Mouse (Mus musculus) heart, embryonic 16.5 days (tissue): ENCODE measurements around the gene Isg20l2. TPM values are rescaled to one million over a fixed set of nuclear protein-coding genes. Genes with fewer than 3 reads are reported as not detected.
A peak's percentile ranks its signal among the peaks of the same experiment; 100 is the strongest.

Experiments
- ATAC-seq: fragments of 200-750 bp; cut with Nextera tagmentation; replicated peaks from 2 replicates; pipeline ENCODE4 v1.8.0; 2017; ENCODE audit warnings: moderate number of reproducible peaks; ENCODE audit not compliant: insufficient read depth, low FRiP score; ENCODE audit errors: extremely low read depth
- H3K27ac ChIP-seq: fragments of 300-500 bp; sonication (generic); 2 replicates; pipeline ENCODE4 v1.5.1; 2014; ENCODE audit warnings: mild to moderate bottlenecking, low read length, control low read depth, moderate library complexity
- H3K27me3 ChIP-seq: fragments of 300-500 bp; sonication (generic); 2 replicates; pipeline ENCODE4 v1.6.1; 2014; ENCODE audit warnings: low read length, mixed read lengths; ENCODE audit not compliant: control insufficient read depth, insufficient read depth
- H3K36me3 ChIP-seq: fragments of 300-500 bp; sonication (generic); 2 replicates; pipeline ENCODE4 v1.6.1; 2014; ENCODE audit not compliant: control insufficient read depth, insufficient read depth
- H3K4me1 ChIP-seq: fragments of 300-500 bp; sonication (generic); 2 replicates; pipeline ENCODE4 v1.6.1; 2014; ENCODE audit warnings: low read length, mixed read lengths; ENCODE audit not compliant: control insufficient read depth, insufficient read depth
- H3K4me2 ChIP-seq: fragments of 300-500 bp; sonication (generic); 2 replicates; pipeline ENCODE4 v1.6.1; 2014; ENCODE audit warnings: low read depth, mild to moderate bottlenecking, control low read depth, low read length
- H3K4me3 ChIP-seq: fragments of 300-500 bp; sonication (generic); 2 replicates; pipeline ENCODE4 v1.5.1; 2014; ENCODE audit warnings: mild to moderate bottlenecking, control low read depth, low read length
- H3K9ac ChIP-seq: fragments of 300-500 bp; sonication (generic); 2 replicates; pipeline ENCODE4 v1.6.1; 2014; ENCODE audit warnings: low read length, control low read depth
- H3K9me3 ChIP-seq: fragments of 300-500 bp; sonication (generic); replicated peaks from 2 replicates; pipeline ENCODE4 v1.6.1; 2016; ENCODE audit warnings: low read length; ENCODE audit not compliant: control insufficient read depth
- WGBS: fragments of 180-500 bp; shearing (Covaris S2); extraction: QIAGEN DNeasy Blood & Tissue Kit; methylation state at CpG from one replicate; pipeline ENCODE4 v1.1.7; 2014; 5-methylcytosine and 5-hydroxymethylcytosine counted together
- polyA plus RNA-seq: library from polyadenylated mRNA; unstranded; fragments of >200 nt; fragmentation: Nextera tagmentation; extraction: Ambion mirVana; gene quantifications from 2 replicates; pipeline ENCODE4 v1.2.1, GENCODE M21; 2015

Isg20l2 gene
- polyA plus RNA-seq, 1 experiment from 2014 or later = 29.2 TPM

GRCm38 (mm10) chr3:87919336-87920108 is 10.6 kb upstream of the Isg20l2 start, which contains the start of gene Mrpl24:
Mrpl24 (plus strand) TSS chr3:87919506.
- H3K36me3 ChIP-seq = peaks cover 42% of the 10 kb centered on the region
- H3K9me3 ChIP-seq = no peaks in the 10 kb centered on the region
- under 1% methylated on average over 30 of the region's 30 CpGs for WGBS
- H3K4me2 ChIP-seq = peak within 1 kb of the TSS; percentile 84
- peak within 1 kb of the TSS; percentile 73 for H3K4me3 ChIP-seq
- peak; percentile 86 for ATAC-seq
- H3K4me1 ChIP-seq = peaks cover 4% of the 10 kb centered on the region
- H3K27me3 ChIP-seq = no peaks in the 10 kb centered on the region
- peak within 1 kb of the TSS; percentile 76 for H3K9ac ChIP-seq
- H3K27ac ChIP-seq = peak within 1 kb of the TSS; percentile 84

GRCm38 (mm10) chr3:87920270-87920943 is 9.7 kb upstream of the Isg20l2 start:
- H3K9me3 ChIP-seq = no peaks in the 10 kb centered on the region
- peak overlapping the region; percentile 76 for H3K9ac ChIP-seq
- 61% methylated on average over 9 of the region's 9 CpGs for WGBS
- no peaks in the 10 kb centered on the region for H3K27me3 ChIP-seq
- peak overlapping the region; percentile 84 for H3K4me2 ChIP-seq
- peaks cover 4% of the 10 kb centered on the region for H3K4me1 ChIP-seq
- peaks cover 42% of the 10 kb centered on the region for H3K36me3 ChIP-seq
- ATAC-seq = no peak
- H3K27ac ChIP-seq = no peak overlapping the region
- H3K4me3 ChIP-seq = peak overlapping the region; percentile 73

GRCm38 (mm10) chr3:87924996-87925395 is 5.1 kb upstream of the Isg20l2 start:
- no peak for ATAC-seq

GRCm38 (mm10) chr3:87927452-87927851 is 2.7 kb upstream of the Isg20l2 start:
- Histone ChIP-seq H3K9me3 (no peaks in the 10 kb centered on the region), H3K4me2 (no peak overlapping the region), H3K36me3 (peaks cover 38% of the 10 kb centered on the region), H3K9ac (no peak overlapping the region), H3K27me3 (no peaks in the 10 kb centered on the region), H3K27ac (no peak overlapping the region), H3K4me3 (no peak overlapping the region), H3K4me1 (peaks cover 15% of the 10 kb centered on the region)
- no peak for ATAC-seq
- WGBS = 88% methylated on average over 5 of the region's 5 CpGs

More at GRCm38 (mm10) chr3:87924996-87925395, 5.1 kb upstream of the Isg20l2 start:
- H3K27ac ChIP-seq = no peak overlapping the region
- peaks cover 10% of the 10 kb centered on the region for H3K4me1 ChIP-seq
- H3K4me2 ChIP-seq = no peak overlapping the region
- H3K9ac ChIP-seq = no peak overlapping the region
- peaks cover 35% of the 10 kb centered on the region for H3K36me3 ChIP-seq
- no peaks in the 10 kb centered on the region for H3K9me3 ChIP-seq
- no peaks in the 10 kb centered on the region for H3K27me3 ChIP-seq
- H3K4me3 ChIP-seq = no peak overlapping the region
- WGBS = 81% methylated on average over 7 of the region's 7 CpGs

- H3K4me2 ChIP-seq = peak overlapping the region; percentile 89
- H3K4me1 ChIP-seq = peaks cover 15% of the 10 kb centered on the region
- no peaks in the 10 kb centered on the region for H3K27me3 ChIP-seq
- peaks cover 26% of the 10 kb centered on the region for H3K36me3 ChIP-seq
- peak overlapping the region; percentile 96 for H3K9ac ChIP-seq
- H3K9me3 ChIP-seq = no peaks in the 10 kb centered on the region
- WGBS = 4% methylated on average over 26 of the region's 26 CpGs
- peak overlapping the region; percentile 94 for H3K4me3 ChIP-seq
- ATAC-seq = peak; percentile 23
- peak overlapping the region; percentile 90 for H3K27ac ChIP-seq
Observed at GRCm38 (mm10) chr3:87929341-87930077, 605 bp upstream of the Isg20l2 start.

- peaks cover 33% of the 10 kb centered on the region for H3K36me3 ChIP-seq
- H3K27me3 ChIP-seq = no peaks in the 10 kb centered on the region
- WGBS = 88% methylated on average over 5 of the region's 5 CpGs
- H3K4me1 ChIP-seq = peaks cover 13% of the 10 kb centered on the region
- no peak overlapping the region for H3K9ac ChIP-seq
- no peak overlapping the region for H3K4me3 ChIP-seq
- H3K27ac ChIP-seq = no peak overlapping the region
- H3K4me2 ChIP-seq = no peak overlapping the region
- no peaks in the 10 kb centered on the region for H3K9me3 ChIP-seq
- ATAC-seq = no peak
Observed at GRCm38 (mm10) chr3:87934026-87934425, 3.9 kb downstream of the Isg20l2 start.

GRCm38 (mm10) chr3:87934501-87934900 is 4.4 kb downstream of the Isg20l2 start:
- 55% methylated on average over 4 of the region's 4 CpGs for WGBS
- no peak overlapping the region for H3K4me2 ChIP-seq
- ATAC-seq = no peak
- no peak overlapping the region for H3K4me3 ChIP-seq
- peaks cover 36% of the 10 kb centered on the region for H3K36me3 ChIP-seq
- no peak overlapping the region for H3K27ac ChIP-seq
- H3K27me3 ChIP-seq = no peaks in the 10 kb centered on the region
- peaks cover 8% of the 10 kb centered on the region for H3K4me1 ChIP-seq
- no peaks in the 10 kb centered on the region for H3K9me3 ChIP-seq
- H3K9ac ChIP-seq = no peak overlapping the region; the same call in 1 of the 2 replicates

- peaks cover 42% of the 10 kb centered on the region for H3K36me3 ChIP-seq
- peaks cover 8% of the 10 kb centered on the region for H3K4me1 ChIP-seq
- no peak overlapping the region for H3K9ac ChIP-seq
- no peak overlapping the region for H3K4me3 ChIP-seq
- no peak for ATAC-seq
- no peaks in the 10 kb centered on the region for H3K27me3 ChIP-seq
- WGBS = 77% methylated on average over 4 of the region's 4 CpGs
- no peaks in the 10 kb centered on the region for H3K9me3 ChIP-seq
- no peak overlapping the region for H3K27ac ChIP-seq
- no peak overlapping the region for H3K4me2 ChIP-seq
Observed at GRCm38 (mm10) chr3:87935201-87935600, 5.1 kb downstream of the Isg20l2 start.
